Mouse (Mus musculus): ENCODE measurements around the gene Hist1h1b.

The Hist1h1b gene

DNA sequence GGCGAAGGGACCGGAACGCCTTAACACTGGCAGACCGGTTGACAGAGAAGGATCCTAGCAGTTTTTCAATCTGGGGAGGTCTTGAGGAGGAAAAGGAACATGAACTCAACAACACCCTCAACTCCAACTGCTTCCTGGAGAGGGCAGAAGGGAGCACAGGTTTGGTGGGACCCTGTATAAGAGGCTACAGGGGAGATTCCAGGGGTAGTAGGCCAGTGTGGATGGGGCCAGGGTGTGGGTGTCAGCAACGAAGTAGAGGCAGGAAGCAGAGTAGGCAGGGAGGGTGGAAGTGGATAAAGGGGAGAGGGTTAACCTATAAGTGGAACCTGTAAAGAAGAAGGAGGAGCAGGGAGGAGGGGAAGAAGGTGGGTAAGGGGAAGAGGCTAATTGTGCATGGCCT lies 47.0 kb downstream of the Hist1h1b start:
- no peak for DNase-seq (ENCODE audit: low spot score in 2 of 2)
